ENCODE assay signal across 30 mouse cellular contexts in genomic region chr8:107660624-107661023, GRCm38 (mm10).
DNase-seq lines count a peak whose midpoint lies in the region; ATAC-seq lines count a peak whose summit lies in the region.
"Had no signal": no experiment of that assay in that cellular context is flagged by ENCODE, and none has a peak within 500 bp of the region (broad histone marks: within the 10 kb centered on the region; RNA-seq: fewer than 3 reads in every experiment).

No protein-coding gene starts in this region.

- no peaks in the 10 kb centered on the region for H3K27me3 ChIP-seq in midbrain, embryonic 16.5 days (ENCODE audit: control insufficient read depth, insufficient read depth, low read depth, low read length)
- H3K27me3 ChIP-seq: CH12.LX; embryonic facial prominence, embryonic 12.5 days; embryonic facial prominence, embryonic 15.5 days; heart, embryonic 12.5 days; heart, embryonic 15.5 days had no signal

- H3K4me1 ChIP-seq in midbrain, embryonic 16.5 days (ENCODE audit: control insufficient read depth, insufficient read depth, low read length): 0 out of 2 replicates have a peak, but pooled peaks cover 4% of the 10 kb centered on the region
- H3K4me1 ChIP-seq: embryonic facial prominence, embryonic 12.5 days; embryonic facial prominence, embryonic 15.5 days; heart, embryonic 12.5 days; heart, embryonic 15.5 days had no signal

- H3K36me3 ChIP-seq in midbrain, embryonic 16.5 days (ENCODE audit: control insufficient read depth, insufficient read depth, low read length): no peaks in the 10 kb centered on the region
- H3K36me3 ChIP-seq: embryonic facial prominence, embryonic 12.5 days; embryonic facial prominence, embryonic 15.5 days; G1E; heart, embryonic 12.5 days; heart, embryonic 15.5 days had no signal

- 91% methylated on average over 6 of the region's 6 CpGs for WGBS in midbrain, embryonic 16.5 days

- no peak overlapping the region for H3K4me2 ChIP-seq in midbrain, embryonic 16.5 days (ENCODE audit: low read length)
- H3K4me2 ChIP-seq: embryonic facial prominence, embryonic 12.5 days; embryonic facial prominence, embryonic 15.5 days; heart, embryonic 12.5 days; heart, embryonic 15.5 days; hindbrain, embryonic 14.5 days had no signal

- peak; percentile 7 to 22 for DNase-seq in frontal cortex, adult 2 months (ENCODE audit: extremely low spot score in 1 of 2, low spot score in 1 of 2)
- DNase-seq in frontal cortex, postnatal 10 days (ENCODE audit: low spot score in 2 of 2): no peak
- peak; percentile 6 for DNase-seq in layer of hippocampus, adult 9-11 months
- no peak for DNase-seq in layer of hippocampus, postnatal 36 days
- DNase-seq in right cerebral cortex, postnatal 10 days (ENCODE audit: low spot score in 2 of 2): peak; percentile 30 to 50
- DNase-seq in right cerebral cortex, postnatal 4 days: no peak
- DNase-seq: adrenal gland, postnatal 10 days; adrenal gland, postnatal 36 days; B cell, adult 2 months; cerebellum, adult 11 months; cerebellum, adult 2 months; cerebellum, adult 9-11 months; cerebellum, postnatal 25 days; forebrain, postnatal 0 days; gastrocnemius, postnatal 25 days; heart, adult 2 months; heart, postnatal 10 days; heart, postnatal 4 days had no signal

- H3K4me3 ChIP-seq in midbrain, embryonic 16.5 days (ENCODE audit: low read depth, low read length): no peak overlapping the region
- H3K4me3 ChIP-seq: embryonic facial prominence, embryonic 12.5 days; embryonic facial prominence, embryonic 15.5 days; heart, adult 2 months; heart, embryonic 12.5 days; heart, embryonic 15.5 days had no signal

- no peaks in the 10 kb centered on the region; the same call in 1 of the 2 replicates for H3K9me3 ChIP-seq in midbrain, embryonic 16.5 days (replicated peaks; ENCODE audit: control insufficient read depth, low read length, poor library complexity, severe bottlenecking)
- H3K9me3 ChIP-seq: embryonic facial prominence, embryonic 12.5 days; embryonic facial prominence, embryonic 15.5 days; heart, embryonic 12.5 days; heart, embryonic 15.5 days had no signal

- no peak for ATAC-seq in midbrain, embryonic 16.5 days
- ATAC-seq: forebrain, embryonic 14.5 days; forebrain, postnatal 0 days; hindbrain, postnatal 0 days; inflammation-experienced regulatory T-cells, adult 6 months; Patski had no signal

- H3K9ac ChIP-seq in midbrain, embryonic 16.5 days (ENCODE audit: low read depth, low read length): no peak overlapping the region
- H3K9ac ChIP-seq: embryonic facial prominence, embryonic 12.5 days; embryonic facial prominence, embryonic 15.5 days; forebrain, postnatal 0 days; heart, embryonic 12.5 days; heart, embryonic 15.5 days; hindbrain, embryonic 14.5 days had no signal

- no peak overlapping the region for H3K27ac ChIP-seq in midbrain, embryonic 16.5 days (ENCODE audit: low read length)
- H3K27ac ChIP-seq: embryonic facial prominence, embryonic 12.5 days; embryonic facial prominence, embryonic 15.5 days; heart, adult 2 months; heart, embryonic 15.5 days; hindbrain, embryonic 14.5 days; hindbrain, postnatal 0 days had no signal

Comparison
In these comparisons a context has a peak if more than half of its experiments do, and no peak if none do; other contexts are left out.
1. DNase-seq: peak in frontal cortex, adult 2 months (2 of 2), layer of hippocampus, adult 9-11 months (single experiment) and right cerebral cortex, postnatal 10 days (2 of 2); none in frontal cortex, postnatal 10 days (0 of 2), layer of hippocampus, postnatal 36 days (0 of 2) and right cerebral cortex, postnatal 4 days (single experiment).